Mouse (Mus musculus) thymus, postnatal 10 days (tissue): ENCODE data around the gene Nppb.

ENCODE experiments used
- DNase-seq, 2 experiments: peaks; one replicate each; pipeline ENCODE4 v3.0.0; 2021; ENCODE audit warnings: low spot score in 2 of 2

Nppb gene

GRCm38 (mm10) chr4:147976237-147976636, 9.4 kb upstream of the Nppb start:
- no peak for DNase-seq

DNA sequence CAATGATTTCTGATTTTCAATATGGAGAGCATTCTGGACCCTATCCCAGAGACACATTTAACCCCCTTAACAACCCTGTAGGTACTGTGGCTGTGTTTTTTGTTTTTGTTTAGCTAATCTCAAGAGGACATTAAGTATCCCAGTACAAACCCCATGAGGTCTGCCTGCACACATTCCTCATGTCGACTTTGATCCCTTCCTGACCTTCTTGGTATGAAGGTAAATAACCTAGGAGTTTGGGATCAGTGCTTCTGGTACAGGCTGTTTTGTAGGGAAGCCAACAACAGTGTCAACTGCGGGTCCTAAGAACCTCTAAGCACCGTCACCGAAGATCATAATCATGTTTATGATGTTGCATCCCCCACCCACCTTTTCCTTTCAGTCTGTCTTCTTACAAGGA, 7.9 kb upstream of the Nppb start:
- no peak for DNase-seq

DNA sequence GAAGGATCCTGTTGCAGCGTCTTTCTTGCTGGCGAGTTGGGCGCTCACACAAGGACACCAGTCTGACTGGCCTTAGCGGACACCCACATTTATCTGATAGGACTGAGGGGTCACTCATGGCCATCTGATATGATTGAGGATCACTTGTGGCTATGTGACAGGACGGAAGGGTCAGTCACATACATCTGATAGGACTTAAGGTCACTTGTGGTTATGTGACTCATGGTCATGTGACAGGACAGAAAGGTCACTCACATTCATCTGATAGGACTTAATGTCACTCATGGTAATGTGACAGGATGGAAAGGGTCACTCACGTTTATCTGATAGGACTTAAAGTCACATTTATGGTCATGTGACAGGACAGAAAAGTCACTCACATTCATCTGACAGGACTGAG, 7.2 kb upstream of the Nppb start:
- no peak for DNase-seq

DNA sequence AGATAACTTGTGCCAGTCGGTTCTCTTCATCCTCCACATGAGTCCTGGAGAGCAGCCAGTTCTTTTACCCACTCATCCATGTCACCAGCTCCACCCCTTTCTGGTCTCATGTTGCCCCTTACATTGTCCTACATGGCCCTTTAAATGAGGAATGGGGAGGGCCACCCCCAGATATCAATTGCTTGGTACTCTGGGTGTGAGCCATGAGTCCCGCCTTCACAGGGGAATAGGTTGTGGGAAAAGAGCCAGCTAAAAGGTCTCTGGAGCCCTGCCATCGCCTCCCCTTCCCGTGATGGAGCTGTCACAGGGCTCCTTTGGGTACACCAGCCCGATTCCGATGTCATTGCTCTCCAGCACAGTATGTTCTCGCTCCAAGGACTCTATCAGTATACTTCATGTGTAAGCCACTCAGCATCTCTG, 6.1 kb upstream of the Nppb start:
- DNase-seq: no peak

DNA sequence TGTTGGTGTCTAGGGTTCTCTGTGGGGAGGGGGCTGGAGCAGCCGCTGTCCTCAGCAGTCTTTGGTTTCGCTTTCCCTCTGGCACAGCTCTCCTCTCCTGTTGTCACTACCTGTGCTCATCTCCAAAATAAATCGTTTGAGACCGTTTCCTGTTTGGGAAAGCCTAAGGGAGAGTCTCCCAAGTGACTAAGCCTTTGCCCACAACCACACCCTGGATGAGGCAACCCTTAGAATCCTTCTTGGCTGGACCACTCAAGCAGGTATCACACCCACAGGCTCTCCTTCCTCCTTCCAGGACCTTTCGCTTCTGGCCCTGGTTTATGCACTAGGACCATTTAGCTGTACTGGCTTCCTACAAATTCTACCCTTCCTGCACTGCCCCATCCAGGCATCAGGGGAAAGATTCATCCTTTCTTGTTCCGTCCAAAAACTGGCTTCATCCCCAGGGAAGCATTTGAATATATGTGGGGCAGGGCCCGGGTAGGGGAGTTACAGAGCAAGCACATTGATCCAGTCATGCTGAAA, 8.0 kb downstream of the Nppb start:
- no peak for DNase-seq

GRCm38 (mm10) chr4:147995311-147995710, 9.7 kb downstream of the Nppb start:
- no peak for DNase-seq

DNA sequence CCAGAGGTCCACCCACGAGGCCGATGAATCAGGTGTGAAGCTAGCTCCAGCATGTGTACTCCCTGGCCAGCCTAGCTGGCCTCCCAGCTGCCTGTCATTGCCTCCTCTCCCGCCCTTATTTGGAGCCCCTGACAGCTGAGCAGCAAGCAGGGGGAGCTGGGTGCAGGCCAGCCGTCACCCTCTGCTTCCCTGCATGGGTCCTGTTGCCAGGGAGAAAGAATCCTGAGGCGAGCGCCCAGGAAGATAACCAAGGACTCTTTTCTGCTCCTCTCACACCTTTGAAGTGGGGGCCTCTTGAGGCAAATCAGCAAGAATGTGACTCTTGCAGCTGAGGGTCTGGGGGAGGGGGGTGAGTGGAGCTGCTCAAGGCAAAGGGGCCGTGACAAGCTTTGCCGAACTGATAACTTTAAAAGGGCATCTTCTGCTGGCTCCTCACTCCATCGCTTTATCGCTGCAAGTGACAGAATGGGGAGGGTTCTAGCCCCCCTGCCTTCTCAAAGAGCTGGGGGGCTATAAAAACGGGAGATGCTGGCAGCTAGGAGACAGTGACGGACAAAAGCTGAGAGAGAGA, 14.7 kb downstream of the Nppb start, which contains the start of gene Nppa:
Nppa (plus strand) TSS at position 521 of the 571 bp plus-strand sequence.
- no peak for DNase-seq

- no peak for DNase-seq
Observed at GRCm38 (mm10) chr4:148001013-148001789, 15.6 kb downstream of the Nppb start.

DNA sequence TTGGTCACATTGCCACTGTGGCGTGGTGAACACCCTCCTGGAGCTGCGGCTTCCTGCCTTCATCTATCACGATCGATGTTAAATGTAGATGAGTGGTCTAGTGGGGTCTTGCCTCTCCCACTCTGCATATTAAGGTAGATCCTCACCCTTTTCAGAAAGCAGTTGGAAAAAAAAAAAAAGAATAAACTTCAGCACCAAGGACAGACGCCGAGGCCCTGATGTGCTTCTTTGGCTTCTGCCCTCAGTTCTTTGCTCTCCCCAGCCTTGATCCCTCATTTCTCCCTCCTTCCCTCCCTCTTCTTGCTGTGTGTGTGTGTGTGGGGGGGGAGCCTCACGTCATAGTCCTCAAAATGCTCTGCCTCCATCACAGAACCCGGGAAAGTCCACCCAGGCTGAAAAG, 16.3 kb downstream of the Nppb start:
- DNase-seq: no peak

DNA sequence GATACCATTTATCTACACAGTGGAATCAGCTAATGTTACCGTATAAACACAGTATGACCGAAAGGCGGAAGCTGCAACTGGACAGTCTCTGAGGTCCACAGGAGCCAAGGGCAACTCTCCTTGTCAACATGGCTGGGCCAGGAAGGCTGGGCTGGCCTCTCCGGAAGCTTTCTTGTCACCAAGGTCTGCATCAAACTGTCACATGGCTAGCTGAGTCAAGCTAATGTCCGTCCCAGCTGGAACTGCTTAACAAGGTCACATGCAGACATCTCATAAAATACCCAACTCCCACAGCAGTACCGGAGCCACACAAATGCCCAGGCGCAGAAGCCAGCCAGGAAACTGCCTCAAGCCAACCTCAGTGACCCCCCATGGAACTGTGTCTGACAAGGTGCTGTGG, 18.8 kb downstream of the Nppb start:
- DNase-seq: no peak

- no peak for DNase-seq
Observed at GRCm38 (mm10) chr4:148008412-148008811, 22.8 kb downstream of the Nppb start.

DNA sequence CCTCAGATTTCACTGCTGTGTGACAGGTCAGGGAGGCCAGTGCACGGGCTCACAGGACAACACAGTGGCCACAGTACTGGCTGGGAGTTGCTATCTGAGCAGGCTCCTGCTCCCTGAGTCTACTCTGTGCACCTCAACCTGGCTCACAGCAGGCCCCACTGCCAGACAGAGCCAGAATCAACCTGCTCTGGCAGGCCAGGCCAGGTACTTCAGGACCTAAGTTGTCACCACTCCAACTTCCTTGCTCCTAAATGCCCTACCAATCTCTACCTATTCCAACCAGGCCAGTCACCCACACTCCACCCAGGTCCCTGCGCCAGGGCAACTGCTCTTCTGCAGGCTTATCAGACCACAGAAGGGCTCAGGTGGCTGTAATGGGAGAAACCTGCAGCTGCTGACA, 24.1 kb downstream of the Nppb start:
- no peak for DNase-seq

DNA sequence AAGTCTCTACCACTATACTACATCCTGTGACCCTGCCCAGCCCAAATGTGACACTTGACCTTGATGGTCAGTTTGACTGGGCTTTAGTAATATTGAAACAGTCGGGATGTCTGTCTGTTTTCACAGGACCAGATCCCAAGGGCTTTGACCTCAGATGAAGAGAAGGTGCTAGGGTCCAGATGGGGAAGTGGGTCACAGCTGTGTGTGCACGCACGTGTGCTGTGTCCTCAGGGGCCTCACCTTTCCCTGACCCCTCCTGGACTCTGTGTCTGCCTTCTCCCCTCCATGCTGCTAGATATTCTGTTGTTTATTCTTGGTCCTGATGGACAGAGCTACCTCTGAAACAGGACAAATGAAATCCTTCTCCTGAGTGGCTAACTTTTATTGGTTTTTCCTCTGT, 25.7 kb downstream of the Nppb start:
- DNase-seq: no peak

- DNase-seq: no peak
Observed at GRCm38 (mm10) chr4:148012216-148012615, 26.6 kb downstream of the Nppb start.

GRCm38 (mm10) chr4:148015418-148015817, 29.8 kb downstream of the Nppb start:
- DNase-seq: no peak

DNA sequence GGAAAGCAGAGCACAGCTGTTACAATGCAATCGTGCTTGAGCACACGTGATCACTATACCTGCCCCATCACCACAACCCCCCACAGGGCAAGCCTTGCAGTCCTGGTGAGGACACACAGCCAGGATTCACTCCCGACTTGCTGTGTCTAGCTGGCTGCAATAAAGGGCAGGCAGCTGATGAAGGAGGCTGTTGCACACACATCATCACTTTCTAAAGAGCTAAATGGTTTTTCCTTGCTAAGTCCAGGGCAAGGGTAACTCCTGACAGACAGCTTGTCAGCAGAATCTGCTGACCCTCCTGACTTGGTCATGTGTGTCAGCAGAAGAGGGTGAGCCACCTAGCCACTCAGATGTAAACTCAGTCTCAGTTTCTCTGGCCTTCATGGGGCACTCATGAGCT, 31.4 kb downstream of the Nppb start:
- no peak for DNase-seq

DNA sequence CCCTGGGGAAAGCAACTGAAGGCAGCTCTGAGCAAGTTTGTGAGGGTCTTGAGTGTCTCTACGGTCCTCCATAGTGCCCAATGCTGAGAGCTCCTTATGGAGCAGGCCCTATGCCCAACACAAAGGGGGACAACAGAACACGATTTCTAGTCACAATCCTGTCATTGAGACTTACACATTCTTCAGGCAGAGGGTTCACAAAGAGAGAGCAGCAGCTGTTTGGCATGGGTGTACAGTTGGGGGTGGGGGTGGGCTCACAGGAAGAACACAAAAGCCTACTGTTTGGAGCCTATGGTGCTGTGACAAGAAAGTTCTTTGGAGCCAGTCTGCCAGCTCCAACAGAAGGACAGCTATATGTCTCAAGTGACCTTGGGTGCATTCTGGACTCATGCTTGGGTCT, 32.8 kb downstream of the Nppb start:
- no peak for DNase-seq

DNA sequence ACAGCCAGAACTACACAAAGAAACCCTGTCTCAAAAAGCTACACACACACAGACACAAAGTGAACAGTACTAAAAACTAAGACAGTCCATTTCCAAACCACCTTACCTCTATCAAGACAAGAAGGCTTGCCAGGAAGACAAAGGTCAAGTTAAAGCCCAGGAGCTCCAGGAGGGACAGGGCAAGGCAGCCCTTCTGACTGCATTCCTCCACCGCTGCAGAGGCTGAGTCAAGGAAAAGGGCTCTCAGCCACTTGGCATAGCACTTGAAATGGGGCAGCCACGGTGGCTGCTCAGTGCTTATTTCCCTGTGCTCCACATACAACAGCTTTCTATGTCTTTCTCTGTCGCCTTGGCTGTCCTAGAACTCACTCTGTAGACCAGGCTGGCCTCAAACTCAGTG, 38.4 kb downstream of the Nppb start:
- DNase-seq: no peak

- DNase-seq: no peak
Observed at GRCm38 (mm10) chr4:148029297-148029696, 43.7 kb downstream of the Nppb start.

DNA sequence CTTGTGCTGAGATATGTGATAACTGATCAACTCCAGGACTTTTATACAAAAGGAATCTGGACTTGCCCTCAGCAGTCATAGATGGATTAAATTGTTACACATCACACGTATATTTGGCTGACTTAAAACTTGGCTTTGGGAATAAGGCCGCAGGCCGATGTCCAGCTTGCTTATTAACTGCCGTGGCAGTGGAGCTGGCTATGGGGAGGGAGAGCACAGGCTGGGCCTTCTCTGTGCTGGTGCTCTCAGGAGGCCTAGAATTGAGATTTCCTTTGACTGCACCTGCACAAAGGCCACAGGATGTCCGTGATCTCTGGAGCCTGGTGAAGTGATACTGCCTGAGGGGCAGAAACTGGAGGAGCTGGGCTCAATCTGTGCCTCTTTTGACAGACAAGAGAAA, 44.9 kb downstream of the Nppb start:
- DNase-seq: no peak

DNA sequence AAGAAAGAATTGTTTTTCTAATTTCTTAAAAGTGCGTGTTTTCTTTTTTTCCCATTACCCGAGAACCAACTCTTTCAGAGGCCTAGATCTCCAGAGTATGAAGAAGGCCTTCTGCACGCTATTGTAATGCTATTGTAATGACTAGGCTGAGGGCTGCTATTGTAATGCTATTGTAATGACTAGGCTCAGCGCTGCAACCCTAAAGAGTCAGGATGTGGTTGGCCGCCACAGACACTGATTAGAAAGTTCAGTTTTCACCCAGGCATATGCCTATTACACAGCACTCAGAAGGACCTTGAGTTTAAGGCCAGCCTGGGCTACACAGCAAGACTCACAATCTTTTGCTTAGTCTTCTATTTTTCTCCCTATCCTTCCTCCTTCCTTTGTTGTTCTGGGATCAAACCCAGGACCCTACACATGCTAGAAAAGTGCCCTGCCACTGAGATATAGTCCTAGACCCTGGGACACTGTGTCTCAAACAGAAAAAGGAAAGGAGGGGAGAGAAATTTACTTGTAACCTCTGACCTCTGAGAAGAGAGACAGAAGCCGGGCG, 48.3 kb downstream of the Nppb start:
- DNase-seq: no peak

DNA sequence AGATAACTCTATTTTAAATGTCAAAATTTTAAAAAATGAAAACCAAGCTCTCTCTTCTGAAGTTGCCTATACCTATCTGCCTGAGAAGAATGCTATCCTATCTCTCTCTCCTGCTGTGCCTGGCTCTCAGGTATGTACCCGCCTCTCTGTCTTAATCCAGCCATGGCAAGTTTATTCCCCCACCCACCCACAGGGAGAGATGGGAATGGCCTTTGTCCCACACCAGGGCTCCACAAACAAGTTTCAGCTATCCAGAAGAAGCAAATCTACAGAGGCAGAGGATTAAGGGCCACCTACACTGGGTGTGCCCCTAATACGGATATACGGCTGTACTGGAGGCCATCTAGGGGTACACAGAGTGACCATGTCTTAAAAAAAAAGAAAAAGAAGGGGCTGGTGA, 49.9 kb downstream of the Nppb start:
- DNase-seq: no peak
